Mouse (Mus musculus) midbrain, embryonic 10.5 days (tissue): ENCODE measurements around the gene Mllt10. TPM values are rescaled to one million over a fixed set of nuclear protein-coding genes. Genes with fewer than 3 reads are reported as not detected.

ENCODE experiments used
- DNase-seq: peaks from one replicate; pipeline ENCODE4 v3.0.0-alpha.2; 2017; ENCODE audit warnings: low spot score
- H3K27ac ChIP-seq: fragments of 300-500 bp; sonication (generic); replicated peaks from 2 replicates; pipeline ENCODE4 v1.5.1; 2016; ENCODE audit warnings: mild to moderate bottlenecking
- H3K27me3 ChIP-seq: fragments of 300-500 bp; sonication (generic); 2 replicates; pipeline ENCODE4 v1.6.1; 2016; ENCODE audit warnings: low read depth, mild to moderate bottlenecking; ENCODE audit not compliant: poor library complexity, severe bottlenecking
- H3K36me3 ChIP-seq: fragments of 300-500 bp; sonication (generic); 2 replicates; pipeline ENCODE4 v1.6.1; 2016; ENCODE audit warnings: mild to moderate bottlenecking, moderate library complexity
- H3K4me1 ChIP-seq: fragments of 300-500 bp; sonication (generic); 2 replicates; pipeline ENCODE4 v1.6.1; 2016
- H3K4me3 ChIP-seq: fragments of 300-500 bp; sonication (generic); 2 replicates; pipeline ENCODE4 v1.5.1; 2016; ENCODE audit warnings: mild to moderate bottlenecking, moderate library complexity
- H3K9me3 ChIP-seq: fragments of 300-500 bp; sonication (generic); replicated peaks from 2 replicates; pipeline ENCODE4 v1.6.1; 2016; ENCODE audit warnings: mild to moderate bottlenecking
- WGBS: fragments of 180-500 bp; shearing (Covaris S2); methylation state at CpG from one replicate; pipeline ENCODE4 v1.1.7; 2016; 5-methylcytosine and 5-hydroxymethylcytosine counted together
- polyA plus RNA-seq: library from polyadenylated mRNA; unstranded; fragments of >200 nt; fragmentation: Nextera tagmentation; extraction: Ambion mirVana; gene quantifications from 2 replicates; pipeline ENCODE4 v1.2.1, GENCODE M21; 2016

Gene Mllt10
- polyA plus RNA-seq, 1 experiment from 2014 or later, result 71.0 TPM

- H3K4me1 ChIP-seq, result peaks cover 77% of the 10 kb centered on the region
- WGBS, result under 1% methylated on average over 61 of the region's 61 CpGs
- H3K27ac ChIP-seq, result peak overlapping the region; percentile 100
- peak; percentile 86 for DNase-seq
- no peaks in the 10 kb centered on the region for H3K36me3 ChIP-seq
- no peaks in the 10 kb centered on the region for H3K9me3 ChIP-seq
- H3K4me3 ChIP-seq, result peak overlapping the region; percentile 86
- H3K27me3 ChIP-seq, result no peaks in the 10 kb centered on the region
Measured at GRCm38 (mm10) chr2:18028140-18029021, 26.7 kb upstream of the Mllt10 start.

- H3K4me1 ChIP-seq, result peaks cover 77% of the 10 kb centered on the region
- WGBS, result 34% methylated on average over 7 of the region's 7 CpGs
- no peak for DNase-seq
- H3K4me3 ChIP-seq, result peak overlapping the region; percentile 86
- H3K27me3 ChIP-seq, result no peaks in the 10 kb centered on the region
- no peaks in the 10 kb centered on the region for H3K36me3 ChIP-seq
- no peaks in the 10 kb centered on the region for H3K9me3 ChIP-seq
- peak overlapping the region; percentile 100 for H3K27ac ChIP-seq
Measured at GRCm38 (mm10) chr2:18029656-18030055, 25.4 kb upstream of the Mllt10 start.

GRCm38 (mm10) chr2:18030581-18030980 is 24.5 kb upstream of the Mllt10 start:
- H3K4me3 ChIP-seq, result peak overlapping the region; percentile 86

GRCm38 (mm10) chr2:18031271-18031821 is 23.7 kb upstream of the Mllt10 start:
- no peaks in the 10 kb centered on the region for H3K36me3 ChIP-seq
- H3K27ac ChIP-seq, result peak overlapping the region; percentile 100
- no peaks in the 10 kb centered on the region for H3K27me3 ChIP-seq
- H3K4me1 ChIP-seq, result peaks cover 80% of the 10 kb centered on the region
- no peaks in the 10 kb centered on the region for H3K9me3 ChIP-seq
- DNase-seq, result peak; percentile 66
- WGBS, result under 1% methylated on average over 26 of the region's 26 CpGs
- H3K4me3 ChIP-seq, result peak overlapping the region; percentile 86

More at GRCm38 (mm10) chr2:18030581-18030980, 24.5 kb upstream of the Mllt10 start:
- Histone ChIP-seq H3K9me3 (no peaks in the 10 kb centered on the region), H3K4me1 (peaks cover 77% of the 10 kb centered on the region), H3K27me3 (no peaks in the 10 kb centered on the region), H3K27ac (peak overlapping the region; percentile 100), H3K36me3 (no peaks in the 10 kb centered on the region)
- 6% methylated on average over 8 of the region's 8 CpGs for WGBS
- peak; percentile 60 for DNase-seq

- Histone ChIP-seq H3K4me1 (peaks cover 80% of the 10 kb centered on the region), H3K27me3 (no peaks in the 10 kb centered on the region), H3K9me3 (no peaks in the 10 kb centered on the region), H3K4me3 (peak overlapping the region; percentile 86), H3K27ac (peak overlapping the region; percentile 100), H3K36me3 (no peaks in the 10 kb centered on the region)
- WGBS, result under 1% methylated on average over 34 of the region's 34 CpGs
- DNase-seq, result peak; percentile 85
Measured at GRCm38 (mm10) chr2:18031831-18032537, 23.1 kb upstream of the Mllt10 start.

- Histone ChIP-seq H3K27me3 (no peaks in the 10 kb centered on the region), H3K9me3 (no peaks in the 10 kb centered on the region), H3K27ac (peak overlapping the region; percentile 100), H3K36me3 (no peaks in the 10 kb centered on the region), H3K4me3 (peak overlapping the region; percentile 86), H3K4me1 (peaks cover 82% of the 10 kb centered on the region)
- 25% methylated on average over 5 of the region's 5 CpGs for WGBS
- DNase-seq, result peak; percentile 45
Measured at GRCm38 (mm10) chr2:18032538-18032895, 22.5 kb upstream of the Mllt10 start.

- peak overlapping the region; percentile 86 for H3K4me3 ChIP-seq
- H3K27ac ChIP-seq, result peak overlapping the region; percentile 100
- H3K27me3 ChIP-seq, result no peaks in the 10 kb centered on the region
- H3K9me3 ChIP-seq, result no peaks in the 10 kb centered on the region
- H3K4me1 ChIP-seq, result peaks cover 91% of the 10 kb centered on the region
- peak; percentile 60 for DNase-seq
- H3K36me3 ChIP-seq, result no peaks in the 10 kb centered on the region
- WGBS, result 24% methylated on average over 10 of the region's 10 CpGs
Measured at GRCm38 (mm10) chr2:18033166-18034108, 21.6 kb upstream of the Mllt10 start.

- DNase-seq, result no peak
- peak overlapping the region; percentile 86 for H3K4me3 ChIP-seq
Measured at GRCm38 (mm10) chr2:18034371-18035250, 20.4 kb upstream of the Mllt10 start.

GRCm38 (mm10) chr2:18037491-18037890 is 17.5 kb upstream of the Mllt10 start, which contains the start of gene A930004D18Rik:
Gene A930004D18Rik (minus strand): TSS chr2:18037737.
- H3K36me3 ChIP-seq, result peaks cover 8% of the 10 kb centered on the region
- H3K9me3 ChIP-seq, result no peaks in the 10 kb centered on the region
- peak within 1 kb of the TSS; percentile 81 for H3K4me3 ChIP-seq
- no peaks in the 10 kb centered on the region for H3K27me3 ChIP-seq
- 42% methylated on average over 2 of the region's 2 CpGs for WGBS
- peak within 1 kb of the TSS; percentile 100 for H3K27ac ChIP-seq
- no peak for DNase-seq
- H3K4me1 ChIP-seq, result peaks cover 100% of the 10 kb centered on the region

More at GRCm38 (mm10) chr2:18034371-18035250, 20.4 kb upstream of the Mllt10 start:
- Histone ChIP-seq H3K27me3 (no peaks in the 10 kb centered on the region), H3K4me1 (peaks cover 98% of the 10 kb centered on the region), H3K9me3 (no peaks in the 10 kb centered on the region), H3K27ac (peak overlapping the region; percentile 100), H3K36me3 (no peaks in the 10 kb centered on the region)
- WGBS, result 21% methylated on average over 10 of the region's 10 CpGs

- WGBS, result 43% methylated on average over 3 of the region's 3 CpGs
- Histone ChIP-seq H3K9me3 (no peaks in the 10 kb centered on the region), H3K27ac (peak overlapping the region; percentile 100), H3K4me3 (peak overlapping the region; percentile 81), H3K36me3 (peaks cover 10% of the 10 kb centered on the region), H3K4me1 (peaks cover 100% of the 10 kb centered on the region), H3K27me3 (no peaks in the 10 kb centered on the region)
- no peak for DNase-seq
Measured at GRCm38 (mm10) chr2:18038141-18038752, 16.8 kb upstream of the Mllt10 start.

- H3K4me3 ChIP-seq, result peak overlapping the region; percentile 81
- peak overlapping the region; percentile 100 for H3K27ac ChIP-seq
- H3K4me1 ChIP-seq, result peaks cover 96% of the 10 kb centered on the region
- no peaks in the 10 kb centered on the region for H3K27me3 ChIP-seq
- no peaks in the 10 kb centered on the region for H3K9me3 ChIP-seq
- DNase-seq, result peak; percentile 59
- WGBS, result 10% methylated on average over 10 of the region's 10 CpGs
- H3K36me3 ChIP-seq, result peaks cover 10% of the 10 kb centered on the region
Measured at GRCm38 (mm10) chr2:18038895-18039371, 16.1 kb upstream of the Mllt10 start.
